Comparison of ENCODE assay signal across 9 mouse cellular contexts in the genomic region with DNA sequence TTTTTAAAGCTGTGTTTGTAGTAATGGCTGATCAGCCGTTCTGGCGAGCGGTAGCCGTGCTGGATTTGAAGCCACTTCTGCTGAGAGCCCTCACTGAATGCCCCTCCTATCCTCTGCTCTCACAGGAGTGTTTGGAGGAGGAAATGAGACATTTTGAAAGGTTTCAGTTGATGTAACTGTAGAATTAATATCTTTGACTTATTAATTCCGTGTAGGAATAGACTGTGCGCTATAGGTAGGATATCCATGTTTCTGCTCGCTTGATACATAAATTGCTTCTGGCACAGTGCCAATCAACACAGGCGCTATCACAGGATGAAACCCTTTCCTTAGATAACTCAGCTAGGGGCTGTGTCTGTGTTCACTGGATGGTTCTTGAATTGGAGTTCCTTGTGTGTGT.
DNase-seq lines count a peak whose midpoint lies in the region; ATAC-seq and TF ChIP-seq lines count a peak whose summit lies in the region.
"Had no signal": no experiment of that assay in that cellular context is flagged by ENCODE, and none has a peak within 500 bp of the region (broad histone marks: within the 10 kb centered on the region; RNA-seq: fewer than 3 reads in every experiment).

No protein-coding gene starts in this region.

- H3K27me3 ChIP-seq in embryonic facial prominence, embryonic 12.5 days = no peaks in the 10 kb centered on the region
- H3K27me3 ChIP-seq in embryonic facial prominence, embryonic 10.5 days (replicated peaks; ENCODE audit: low read depth, poor library complexity, severe bottlenecking) = no peaks in the 10 kb centered on the region
- H3K27me3 ChIP-seq in thymus, adult 2 months (ENCODE audit: control insufficient read depth, insufficient read depth, low read length) = no peaks in the 10 kb centered on the region
- no peaks in the 10 kb centered on the region for H3K27me3 ChIP-seq in limb, embryonic 15.5 days

- no peak for ATAC-seq in embryonic facial prominence, embryonic 12.5 days (ENCODE audit: insufficient number of reproducible peaks, insufficient read depth, low FRiP score, low TSS enrichment)
- 0 out of 2 replicates have a peak, but pooled peaks have one; percentile 5 for ATAC-seq in limb, embryonic 15.5 days (ENCODE audit: insufficient number of reproducible peaks, low FRiP score, low TSS enrichment, low read depth)

- WGBS in embryonic facial prominence, embryonic 12.5 days = 66% methylated on average over 8 of the region's 8 CpGs
- 82% methylated on average over 8 of the region's 8 CpGs for WGBS in embryonic facial prominence, embryonic 10.5 days
- 87% methylated on average over 8 of the region's 8 CpGs for WGBS in thymus, adult 2 months
- WGBS in limb, embryonic 15.5 days = 23% methylated on average over 8 of the region's 8 CpGs

- H3K27ac ChIP-seq in embryonic facial prominence, embryonic 12.5 days = peak overlapping the region; percentile 30; the same call in 1 of the 2 replicates
- H3K27ac ChIP-seq in embryonic facial prominence, embryonic 10.5 days (replicated peaks) = no peak overlapping the region
- peak overlapping the region; percentile 75 for H3K27ac ChIP-seq in thymus, adult 2 months (ENCODE audit: control insufficient read depth, insufficient read depth, low read length)
- H3K27ac ChIP-seq in limb, embryonic 15.5 days = no peak overlapping the region
- H3K27ac ChIP-seq: liver, embryonic 14.5 days had no signal

- no peak for TF ChIP-seq POLR2A in thymus, adult 2 months (IDR thresholded peaks at IDR 0.05; ENCODE audit: control insufficient read depth, extremely low read depth, insufficient read depth, low read length, poor library complexity)

- no peaks in the 10 kb centered on the region for H3K36me3 ChIP-seq in embryonic facial prominence, embryonic 12.5 days
- H3K36me3 ChIP-seq in embryonic facial prominence, embryonic 10.5 days (replicated peaks) = no peaks in the 10 kb centered on the region
- H3K36me3 ChIP-seq in thymus, adult 2 months (ENCODE audit: control insufficient read depth, insufficient read depth, low read length) = no peaks in the 10 kb centered on the region
- H3K36me3 ChIP-seq in limb, embryonic 15.5 days = no peaks in the 10 kb centered on the region

- no peak for DNase-seq in embryonic facial prominence, embryonic 10.5 days (ENCODE audit: low spot score)
- no peak for DNase-seq in thymus, adult 2 months
- DNase-seq in thymus, postnatal 25 days = no peak
- no peak for DNase-seq in urinary bladder, postnatal 36 days (ENCODE audit: low spot score in 2 of 2)
- no peak for DNase-seq in cerebellum, postnatal 25 days
- no peak for DNase-seq in natural killer cell, adult 2 months (ENCODE audit: low spot score in 2 of 2)

- TF ChIP-seq CTCF in thymus, adult 2 months (IDR thresholded peaks at IDR 0.05; ENCODE audit: borderline replicate concordance, control insufficient read depth, extremely low read depth, insufficient read depth, low read length, poor library complexity) = no peak

- H3K4me1 ChIP-seq in embryonic facial prominence, embryonic 12.5 days = peaks cover 25% of the 10 kb centered on the region
- peaks cover 27% of the 10 kb centered on the region for H3K4me1 ChIP-seq in embryonic facial prominence, embryonic 10.5 days
- peaks cover 29% of the 10 kb centered on the region for H3K4me1 ChIP-seq in thymus, adult 2 months (replicated peaks; ENCODE audit: control insufficient read depth, insufficient read depth, low read length)
- H3K4me1 ChIP-seq in limb, embryonic 15.5 days = peaks cover 27% of the 10 kb centered on the region

- H3K9me3 ChIP-seq in embryonic facial prominence, embryonic 12.5 days = no peaks in the 10 kb centered on the region
- H3K9me3 ChIP-seq in embryonic facial prominence, embryonic 10.5 days = no peaks in the 10 kb centered on the region
- H3K9me3 ChIP-seq in limb, embryonic 15.5 days = no peaks in the 10 kb centered on the region

- no peak overlapping the region; the same call in 1 of the 2 replicates for H3K4me2 ChIP-seq in embryonic facial prominence, embryonic 12.5 days (replicated peaks)
- no peak overlapping the region for H3K4me2 ChIP-seq in limb, embryonic 15.5 days

- H3K4me3 ChIP-seq in embryonic facial prominence, embryonic 12.5 days = no peak overlapping the region
- no peak overlapping the region for H3K4me3 ChIP-seq in embryonic facial prominence, embryonic 10.5 days
- no peak overlapping the region for H3K4me3 ChIP-seq in thymus, adult 2 months (ENCODE audit: control insufficient read depth, insufficient read depth, low read length)
- H3K4me3 ChIP-seq in limb, embryonic 15.5 days = no peak overlapping the region

- H3K9ac ChIP-seq in embryonic facial prominence, embryonic 12.5 days = no peak overlapping the region
- H3K9ac ChIP-seq in limb, embryonic 15.5 days = no peak overlapping the region
- H3K9ac ChIP-seq: liver, embryonic 14.5 days had no signal

Comparison
In these comparisons a context has a peak if more than half of its experiments do, and no peak if none do; other contexts are left out.
1. H3K27ac ChIP-seq: peak in embryonic facial prominence, embryonic 12.5 days (single experiment) and thymus, adult 2 months (single experiment); none in embryonic facial prominence, embryonic 10.5 days (single experiment) and limb, embryonic 15.5 days (single experiment).